Mouse (Mus musculus) G1E (cell line): ENCODE data around the gene Ap2a2.

Experiments used
- CTCF ChIP-seq: IDR thresholded peaks from 2 replicates; pipeline ENCODE4 v1.5.1; 2012; ENCODE audit warnings: low read depth, low read length, inconsistent platforms, mixed read lengths
- GATA1 ChIP-seq: IDR thresholded peaks from 2 replicates; pipeline ENCODE4 v1.6.1; 2012; ENCODE audit warnings: borderline replicate concordance, low read length, inconsistent platforms, mixed read lengths
- GATA2 ChIP-seq: IDR thresholded peaks from 2 replicates; pipeline ENCODE4 v1.6.1; 2012; ENCODE audit warnings: low read depth, low read length, inconsistent platforms, borderline replicate concordance
- POLR2AphosphoS5 ChIP-seq: IDR thresholded peaks from 2 replicates; pipeline ENCODE4 v1.6.1; 2012; ENCODE audit warnings: low read depth, low read length, inconsistent platforms; ENCODE audit not compliant: insufficient replicate concordance
- TAL1 ChIP-seq: conservative IDR thresholded peaks from 2 replicates; pipeline ENCODE4 v1.6.1; 2012; ENCODE audit warnings: low read depth, low read length, inconsistent platforms, mixed read lengths

DNA sequence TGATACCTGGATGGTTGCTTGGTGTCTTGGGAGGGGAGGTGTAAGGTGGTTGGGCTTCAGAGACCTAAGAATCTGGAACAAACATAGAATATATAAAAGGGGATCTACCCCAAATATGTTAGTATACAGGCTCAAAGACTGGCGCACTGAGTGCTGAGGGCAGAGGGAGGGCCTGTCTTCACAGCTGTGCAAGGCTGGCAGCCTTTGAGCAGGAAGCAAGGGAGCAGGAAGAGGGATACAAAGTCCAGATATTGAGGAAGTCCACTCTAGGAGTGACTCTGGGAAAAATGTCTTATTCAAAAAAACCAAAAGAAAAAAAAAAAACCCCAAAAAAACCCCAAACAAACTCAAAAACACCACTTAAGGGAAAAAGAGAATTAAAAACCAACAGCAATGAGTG, 30.1 kb downstream of the Ap2a2 start:
- TF ChIP-seq CTCF (no peak), GATA1 (no peak), TAL1 (no peak), GATA2 (no peak), POLR2AphosphoS5 (no peak)
